ENCODE assay signal across 1 mouse cellular context in genomic region chr4:136841056-136841455, GRCm38 (mm10).
TF ChIP-seq lines count a peak whose summit lies in the region.

No protein-coding gene starts in this region.

TF ChIP-seq in CH12.LX, 34 proteins besides CTCF, POLR2A, EP300 and RAD21:
- TF ChIP-seq PAX5 (IDR thresholded peaks at IDR 0.05; ENCODE audit: low read length) = no peak
- TF ChIP-seq NELFE (IDR thresholded peaks at IDR 0.05; ENCODE audit: low read depth, low read length) = no peak
- no peak for TF ChIP-seq USF1 (IDR thresholded peaks at IDR 0.05; ENCODE audit: low read depth, low read length)
- no peak for TF ChIP-seq TBP (conservative IDR thresholded peaks at IDR 0.05; ENCODE audit: low read depth, low read length)
- TF ChIP-seq ZKSCAN1 (IDR thresholded peaks at IDR 0.05; ENCODE audit: borderline replicate concordance, low read depth, low read length) = no peak
- TF ChIP-seq ZNF384 (IDR thresholded peaks at IDR 0.05; ENCODE audit: low read depth, low read length) = no peak
- no peak for TF ChIP-seq KAT2A (IDR thresholded peaks at IDR 0.05; ENCODE audit: insufficient replicate concordance, low read length)
- TF ChIP-seq SMC3 (IDR thresholded peaks at IDR 0.05; ENCODE audit: low read depth, low read length) = peak; percentile 98
- TF ChIP-seq BHLHE40 (IDR thresholded peaks at IDR 0.05; ENCODE audit: low read depth, low read length) = no peak
- TF ChIP-seq TCF12 (IDR thresholded peaks at IDR 0.05; ENCODE audit: low read depth, low read length) = no peak
- peak; percentile 82 for TF ChIP-seq ZC3H11A (IDR thresholded peaks at IDR 0.05; ENCODE audit: low read depth, low read length)
